Mouse (Mus musculus) adrenal gland, postnatal 10 days (tissue): ENCODE measurements around the gene Ift57. TPM values are rescaled to one million over a fixed set of nuclear protein-coding genes. Genes with fewer than 3 reads are reported as not detected.
A peak's percentile ranks its signal among the peaks of the same experiment; 100 is the strongest.

Experiments used
- DNase-seq: peaks from one replicate; pipeline ENCODE4 v3.0.0; 2021; ENCODE audit warnings: mixed read lengths
- total RNA-seq, 2 experiments: library from RNA; stranded (reverse); gene quantifications; 2 replicates each; pipeline ENCODE4 v1.2.3; 2021

Ift57 gene
- total RNA-seq, 2 experiments from 2014 or later = 19.4 to 22.1 TPM

DNA sequence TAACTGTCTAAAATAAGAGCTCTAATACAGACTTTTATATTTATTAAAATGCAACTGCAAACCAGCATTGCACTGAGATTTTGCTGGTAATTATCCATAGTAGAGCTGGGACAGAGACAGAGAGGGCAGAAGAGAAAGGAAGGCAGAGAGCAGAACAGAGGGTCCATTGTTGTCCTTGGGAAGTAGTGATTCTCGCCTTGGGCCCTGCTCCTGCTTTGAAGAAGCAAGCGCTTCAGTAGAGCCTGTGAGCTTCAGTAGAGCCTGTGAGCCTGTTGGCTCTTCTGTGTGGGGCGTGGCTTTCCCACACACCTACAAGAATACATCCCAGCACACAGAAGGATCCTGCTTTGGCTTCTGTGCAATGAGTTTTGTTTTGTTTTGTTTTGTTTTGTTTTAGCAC is 54.3 kb downstream of the Ift57 start:
- no peak for DNase-seq

DNA sequence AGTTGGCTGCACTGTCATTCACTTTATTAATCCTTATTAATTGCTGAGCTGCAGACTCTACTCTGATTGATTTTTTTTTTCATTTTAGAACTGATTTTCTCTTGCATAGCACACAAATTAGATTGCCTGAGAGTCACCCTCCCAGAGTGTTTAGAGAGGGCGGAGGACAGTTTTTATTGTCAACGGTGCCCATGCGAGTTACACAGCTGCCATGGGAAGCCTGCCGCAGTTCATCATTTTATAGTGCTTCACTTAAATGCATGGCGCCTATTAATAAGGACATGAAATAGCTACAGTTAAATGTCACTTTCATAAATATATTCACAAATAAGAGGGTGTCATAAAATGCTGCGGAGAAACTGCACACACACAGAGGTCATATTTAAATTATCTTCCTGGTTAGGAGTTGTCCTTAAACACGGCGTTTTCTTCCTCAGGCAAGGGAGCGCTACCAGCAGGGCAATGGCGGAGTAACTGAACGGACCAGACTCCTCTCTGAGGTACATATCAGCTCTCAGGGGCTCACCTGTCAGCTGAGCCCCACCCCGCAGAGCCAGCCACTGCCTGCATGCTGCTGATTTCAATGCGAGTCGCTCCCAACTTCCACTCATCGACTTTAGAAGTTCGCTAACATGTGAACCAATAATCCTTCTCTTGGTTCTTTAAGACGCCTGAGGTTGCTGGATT is 61.6 kb downstream of the Ift57 start:
- DNase-seq = no peak

DNA sequence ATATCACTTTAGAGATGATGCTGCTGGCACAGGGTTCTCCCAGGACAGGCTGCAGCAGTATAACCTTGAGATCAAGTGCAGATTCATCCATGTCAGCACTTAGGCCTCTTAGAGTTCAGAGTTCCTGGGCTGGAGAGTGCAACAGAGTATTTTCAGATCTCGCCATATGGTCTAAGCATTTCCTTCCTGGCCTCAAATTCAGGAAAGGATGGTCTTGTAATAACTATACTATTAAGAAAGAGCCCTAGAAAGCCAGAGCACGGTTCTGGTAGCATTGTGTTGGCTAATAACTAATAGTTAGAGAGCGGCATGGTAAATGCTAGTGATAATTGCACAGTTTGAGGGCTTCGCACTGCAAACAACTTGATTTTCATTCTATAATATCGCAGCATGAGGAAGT is 62.9 kb downstream of the Ift57 start:
- DNase-seq = no peak

DNA sequence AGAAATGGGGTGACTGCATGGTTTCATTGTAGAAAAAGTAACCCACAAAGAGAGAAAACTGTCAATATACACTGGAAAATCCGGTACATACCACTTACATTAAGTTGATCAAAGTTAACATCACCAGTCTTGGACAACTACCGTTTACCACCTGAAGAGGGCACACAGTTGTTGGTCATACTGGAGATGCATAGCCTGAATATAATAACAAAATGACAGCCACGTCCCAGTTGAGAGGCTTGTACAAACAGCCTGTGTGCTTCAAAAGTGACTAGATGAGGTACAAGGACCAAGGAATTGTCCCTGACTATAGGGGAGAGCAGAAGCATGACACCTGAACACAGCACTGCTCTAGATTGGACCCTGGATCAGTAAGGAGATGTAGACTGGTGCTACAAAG is 67.3 kb downstream of the Ift57 start:
- DNase-seq = peak; percentile 48

DNA sequence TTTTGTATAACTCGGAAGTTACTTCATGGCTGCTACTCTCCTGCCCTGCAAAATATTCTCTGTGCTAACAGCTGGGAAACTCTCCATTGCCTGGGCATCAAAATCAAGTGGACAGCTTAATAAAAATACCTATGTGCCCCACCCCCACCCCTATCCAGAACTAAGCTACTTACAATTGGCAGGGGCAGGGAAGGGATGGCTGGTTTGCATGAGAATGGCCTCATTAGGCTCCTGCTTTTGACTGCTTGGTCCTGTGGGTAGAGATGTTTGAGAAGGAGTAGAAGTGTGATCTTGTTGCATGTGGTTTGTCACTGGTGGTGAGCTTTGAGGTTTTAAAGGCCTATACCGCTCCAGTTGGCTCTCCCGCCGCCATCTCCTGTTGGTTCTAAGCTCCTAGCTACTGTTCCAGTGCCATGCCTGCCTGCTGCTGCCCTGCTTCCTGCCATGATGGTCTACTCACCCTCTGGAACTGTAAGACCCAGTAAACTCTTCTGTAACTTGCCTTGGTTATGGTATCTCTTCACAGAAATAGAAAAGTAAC is 69.5 kb downstream of the Ift57 start:
- DNase-seq = no peak

DNA sequence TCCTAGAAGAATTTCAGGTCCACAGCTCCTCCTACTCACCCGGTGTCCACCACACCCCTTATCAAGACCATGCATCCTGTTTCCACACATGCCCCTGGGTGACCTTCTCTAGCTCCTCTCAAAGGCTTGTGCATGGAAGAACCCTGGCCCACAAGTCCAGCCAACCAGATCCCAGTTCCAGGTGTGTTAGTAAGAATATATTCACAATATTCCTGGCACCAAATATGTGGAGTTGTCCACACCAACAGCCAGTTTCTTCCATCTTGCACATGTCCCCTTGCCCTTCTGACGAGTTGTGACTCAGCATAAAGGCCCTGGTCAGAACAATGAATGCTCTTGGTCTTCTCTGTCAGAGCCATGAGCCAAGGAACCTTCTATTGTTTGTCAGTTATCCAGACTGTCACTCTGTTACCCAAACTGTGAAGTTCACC is 70.8 kb downstream of the Ift57 start:
- DNase-seq = no peak

DNA sequence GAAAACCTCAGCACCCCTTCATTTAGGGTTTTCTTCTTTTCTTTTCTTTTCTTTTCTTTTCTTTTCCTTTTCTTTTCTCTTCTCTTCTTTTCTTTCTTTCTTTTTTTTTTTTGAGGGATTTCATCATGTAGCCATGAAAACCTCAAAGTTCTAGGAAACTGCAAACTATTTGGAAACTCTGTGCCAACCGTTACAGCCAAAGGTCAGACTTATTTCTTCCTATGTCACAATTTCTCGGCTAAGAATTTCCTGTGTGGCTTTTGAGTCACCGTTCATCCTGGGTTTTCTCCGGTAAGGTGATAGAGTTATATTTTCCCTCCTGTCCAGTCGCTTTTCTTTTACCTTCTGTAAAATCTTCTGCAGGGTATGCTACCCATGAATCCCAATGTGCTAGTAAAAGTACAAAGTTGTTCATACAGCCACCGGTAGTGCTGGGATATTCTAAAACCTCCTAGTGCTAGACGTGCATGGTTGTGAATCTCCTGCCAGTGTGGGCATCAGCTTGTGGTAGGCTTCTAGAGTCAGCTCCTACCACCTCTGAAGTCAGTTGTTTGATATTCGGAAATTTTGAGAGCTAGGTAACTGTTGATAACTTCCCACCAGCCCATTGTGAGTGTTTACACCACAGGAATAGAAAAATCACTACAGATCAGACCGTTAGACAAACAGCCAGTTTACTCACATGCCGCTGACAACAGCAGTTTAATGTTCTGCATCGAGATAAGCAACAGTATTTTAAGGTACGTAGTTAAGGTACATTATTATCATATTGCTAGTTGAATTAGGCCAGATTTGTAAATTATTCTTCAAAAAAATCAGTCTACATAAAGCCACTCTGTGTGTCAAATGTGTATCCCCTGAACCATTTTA is 71.5 kb downstream of the Ift57 start:
- DNase-seq = no peak

DNA sequence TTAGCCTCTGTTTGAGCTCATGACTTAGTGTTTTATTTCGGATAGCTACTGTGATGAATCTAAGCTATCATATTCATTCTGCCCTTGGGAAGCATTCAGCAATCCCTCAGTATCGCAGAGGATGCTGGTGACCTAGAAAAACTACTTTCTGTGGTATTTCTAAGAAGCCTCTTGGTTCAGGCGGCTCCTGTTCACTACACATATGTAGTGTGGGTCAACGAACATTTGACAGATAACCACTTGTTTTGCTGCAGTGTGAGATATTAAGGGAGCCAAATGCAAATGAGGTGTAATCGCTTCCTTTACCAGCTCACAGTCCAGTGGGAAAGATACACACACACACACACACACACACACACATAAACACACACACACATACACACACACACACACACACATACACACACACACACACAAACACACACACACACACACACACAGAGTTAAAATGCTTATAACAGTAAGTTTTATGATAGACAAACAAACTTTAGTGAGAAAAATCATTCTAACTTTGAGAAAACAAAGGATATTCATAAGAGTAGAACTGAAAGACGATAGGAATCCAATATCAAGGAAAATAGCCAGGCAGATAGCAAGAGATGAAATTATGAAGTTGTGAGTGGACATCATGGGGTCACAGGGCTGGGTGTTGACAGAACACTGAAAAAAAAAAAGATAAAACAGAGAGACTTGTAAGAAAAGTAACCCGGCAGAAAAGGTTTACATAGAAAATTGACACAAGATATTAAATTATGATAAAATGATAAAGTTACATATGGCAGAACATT is 72.8 kb downstream of the Ift57 start:
- DNase-seq = no peak

DNA sequence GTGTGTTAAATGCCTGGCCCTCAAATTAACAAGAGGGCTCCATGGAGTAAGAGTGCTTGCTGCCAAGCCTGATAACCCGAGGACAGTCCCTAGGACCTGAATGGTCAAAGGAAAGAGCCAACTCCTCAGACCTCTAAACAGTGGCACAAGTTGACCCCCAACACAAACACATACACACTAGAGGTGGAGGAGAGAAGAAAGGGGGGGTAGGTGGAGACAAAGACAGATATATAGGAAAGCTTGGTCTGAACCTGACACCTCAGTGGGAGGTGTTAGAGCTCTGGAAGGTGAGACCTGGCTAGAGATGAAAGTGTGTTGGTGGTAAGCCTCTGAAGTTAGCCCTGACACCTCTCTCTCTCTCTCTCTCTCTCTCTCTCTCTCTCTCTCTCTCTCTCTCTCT is 73.5 kb downstream of the Ift57 start:
- DNase-seq = no peak

DNA sequence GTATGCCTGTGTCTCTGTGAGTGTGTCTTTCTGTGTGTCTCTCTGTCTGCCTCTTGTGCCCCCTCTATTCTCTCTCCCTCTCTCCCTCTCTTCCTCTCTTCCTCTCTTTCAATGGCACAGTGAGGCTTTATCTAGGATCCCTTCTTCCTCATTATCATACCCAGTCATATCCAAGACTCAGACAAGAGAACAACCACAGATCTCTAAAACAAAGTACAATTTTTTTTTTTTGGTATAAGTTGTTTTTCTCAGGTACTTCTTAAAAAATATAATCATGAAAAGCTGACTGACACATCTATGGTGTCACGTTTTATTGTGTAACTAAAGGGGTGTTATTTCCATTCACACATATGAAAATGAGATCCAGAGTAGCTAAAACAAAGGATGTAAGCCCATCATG is 74.0 kb downstream of the Ift57 start:
- no peak for DNase-seq

DNA sequence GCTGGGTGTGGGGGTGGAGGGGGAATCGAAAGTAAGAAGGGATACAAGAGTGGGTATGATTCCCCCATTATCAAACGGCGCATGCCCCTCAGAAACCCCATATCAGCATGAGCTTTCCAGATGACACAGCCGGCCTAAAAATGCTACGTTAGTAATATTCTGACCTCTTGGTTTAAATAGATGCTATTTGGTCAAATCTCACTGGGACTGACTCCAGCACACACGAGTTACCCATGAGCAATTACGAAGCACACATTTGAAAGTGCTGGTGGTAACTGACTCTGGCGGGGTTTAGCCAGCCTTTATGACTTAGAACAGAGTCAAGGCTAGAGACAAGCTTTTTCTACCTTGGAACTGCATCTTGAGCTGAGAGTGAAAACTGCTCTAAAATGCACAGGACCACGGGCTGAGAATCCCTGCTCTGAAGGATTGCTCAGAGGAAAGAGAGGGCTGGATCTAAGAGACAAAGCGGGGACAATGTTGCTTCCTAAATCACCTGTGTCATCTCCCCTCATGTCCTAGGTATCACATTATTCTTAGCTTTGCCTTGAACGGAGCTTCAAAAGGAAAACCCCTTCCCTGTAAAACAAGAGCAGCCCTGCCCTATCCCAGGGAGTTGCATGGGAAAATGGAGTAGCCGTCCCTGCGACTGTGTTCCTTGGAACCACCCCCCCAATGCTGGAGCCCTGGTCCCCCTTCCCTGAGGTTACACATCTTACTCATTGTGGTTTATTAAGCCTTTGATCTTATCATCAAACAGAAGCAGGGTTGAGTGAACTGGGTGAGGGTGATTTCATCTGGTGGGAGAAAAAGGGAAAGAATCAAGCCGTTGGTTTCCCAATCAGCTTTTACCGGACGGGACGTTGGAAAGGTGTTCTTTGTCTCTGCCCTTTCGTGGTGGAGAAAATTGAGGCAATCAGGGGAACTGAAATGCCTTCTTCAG is 75.3 kb downstream of the Ift57 start:
- DNase-seq = no peak

DNA sequence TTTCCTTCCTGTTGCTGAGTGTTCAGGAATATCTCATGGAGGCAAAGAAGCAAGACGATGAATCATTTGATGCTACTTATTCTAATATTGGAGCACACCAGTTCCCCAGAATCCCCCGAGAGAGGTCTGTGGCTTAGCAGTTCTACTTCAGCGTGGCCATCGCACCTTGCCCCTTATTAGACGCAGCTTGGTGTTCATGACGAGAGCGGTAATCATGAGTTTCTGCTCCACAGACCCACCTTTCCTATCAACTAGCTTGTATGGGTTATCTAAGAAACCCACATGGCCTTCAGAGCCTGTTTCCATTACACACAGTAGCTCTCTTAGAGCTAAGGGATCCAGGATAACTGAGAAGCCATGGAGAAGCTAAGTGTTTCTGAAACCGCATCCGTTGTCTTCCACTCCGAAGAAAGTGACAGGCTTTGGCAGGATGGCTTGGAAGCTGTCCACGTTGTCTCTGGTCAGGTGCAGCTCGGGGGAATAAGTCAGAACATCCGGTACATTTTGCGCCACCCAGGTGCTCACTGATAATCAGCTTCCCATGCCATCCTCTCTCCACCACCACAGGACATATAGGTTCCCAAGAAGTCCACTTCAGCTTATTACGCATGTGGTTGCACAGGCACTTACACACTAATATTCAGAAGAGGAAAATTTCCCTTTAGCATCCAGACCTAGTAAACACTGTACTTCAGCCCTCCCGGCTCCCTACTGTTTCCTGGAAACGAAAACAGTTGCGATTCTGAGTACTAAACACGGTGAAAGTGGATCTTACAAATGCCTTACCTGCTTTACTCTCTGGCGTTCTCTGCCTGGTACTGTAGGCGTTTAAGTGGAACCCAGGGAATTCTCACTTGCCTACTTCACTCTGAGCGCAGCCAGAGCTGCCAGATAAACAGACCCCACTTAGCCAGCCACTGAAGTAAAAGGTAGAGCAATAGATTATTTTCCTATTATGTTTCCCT is 76.3 kb downstream of the Ift57 start:
- DNase-seq = no peak

DNA sequence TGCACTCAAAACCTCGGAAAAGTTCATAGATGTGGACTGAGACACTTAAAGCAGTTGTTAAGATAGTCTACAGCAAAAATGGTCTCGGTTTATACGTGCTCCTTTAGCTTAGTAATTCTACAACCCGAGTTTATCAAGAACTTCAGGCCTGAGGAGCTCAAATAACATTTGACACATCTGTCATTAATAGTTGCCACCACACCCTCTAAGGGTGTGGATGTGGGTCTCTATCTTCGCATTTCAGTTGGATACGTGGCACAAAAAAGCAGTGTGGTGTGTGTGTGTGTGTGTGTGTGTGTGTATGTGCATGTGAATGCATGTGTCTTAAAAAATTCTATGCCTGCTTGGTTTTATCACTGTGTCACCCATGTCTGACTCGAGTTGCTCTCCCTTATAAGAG is 77.9 kb downstream of the Ift57 start:
- no peak for DNase-seq

DNA sequence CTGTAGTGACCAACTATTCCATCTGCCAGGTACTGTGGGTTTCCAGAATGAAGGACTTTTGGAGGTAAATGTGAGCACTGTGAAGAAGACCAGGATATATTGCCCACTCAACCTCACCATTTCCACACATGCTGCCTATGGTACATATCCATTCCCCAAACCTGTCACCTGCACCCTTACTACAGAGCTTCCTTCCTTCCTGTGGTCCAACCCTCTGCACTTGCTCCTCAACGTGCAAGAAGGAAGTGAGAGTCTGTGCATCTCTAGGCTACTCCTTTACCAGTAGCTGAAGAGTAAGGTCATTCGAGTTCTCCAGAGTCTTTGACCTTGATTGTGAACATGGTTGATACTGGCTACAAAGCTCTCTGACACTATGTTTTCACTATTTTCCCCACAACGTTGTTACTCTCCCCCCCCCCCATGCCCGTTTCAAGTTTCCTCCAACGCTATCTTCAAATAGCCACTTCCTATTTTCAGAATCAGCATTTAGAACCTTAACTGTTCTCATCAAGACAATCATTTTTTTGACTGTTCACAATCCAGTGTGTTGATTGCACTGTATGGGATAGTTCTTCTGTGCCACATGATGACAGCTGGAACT is 82.6 kb downstream of the Ift57 start:
- DNase-seq = no peak

DNA sequence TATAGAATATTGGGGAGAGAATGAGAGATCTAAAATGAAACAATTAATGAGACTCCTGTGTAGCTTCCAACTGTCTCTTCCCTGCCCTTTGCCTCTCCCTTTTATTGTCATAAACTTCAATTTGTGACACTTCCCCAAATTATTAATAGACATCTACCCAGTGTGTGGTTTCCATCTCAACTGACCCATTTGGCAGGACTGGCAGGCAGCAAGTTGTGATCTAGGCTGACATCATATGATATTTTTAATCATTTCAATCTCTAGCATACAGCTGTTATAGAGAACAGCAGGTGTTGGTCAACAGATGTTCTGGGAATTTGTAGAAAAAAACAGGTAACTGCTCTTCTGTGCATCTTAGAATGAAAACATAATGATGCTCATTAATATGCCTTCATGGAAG is 84.3 kb downstream of the Ift57 start:
- no peak for DNase-seq

DNA sequence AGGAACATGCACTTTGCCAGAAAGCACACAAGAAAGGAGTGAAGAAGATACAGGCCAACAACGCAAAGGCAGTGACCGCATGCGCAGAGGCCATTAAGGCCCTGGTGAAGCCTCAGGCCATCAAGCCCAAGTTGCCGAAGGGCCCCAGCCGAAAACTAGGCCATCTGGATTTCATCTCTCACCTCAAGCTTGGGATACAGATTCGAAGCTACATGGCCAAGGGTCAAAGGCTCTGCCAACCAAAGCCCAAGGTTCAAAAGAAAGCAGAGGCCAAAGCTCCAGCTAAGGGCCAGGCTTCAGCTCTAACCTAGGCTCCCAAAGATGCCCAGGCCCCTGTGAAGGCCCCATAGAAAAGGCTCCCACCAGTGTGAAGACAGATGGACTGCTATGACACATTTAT is 87.1 kb downstream of the Ift57 start:
- DNase-seq = no peak

DNA sequence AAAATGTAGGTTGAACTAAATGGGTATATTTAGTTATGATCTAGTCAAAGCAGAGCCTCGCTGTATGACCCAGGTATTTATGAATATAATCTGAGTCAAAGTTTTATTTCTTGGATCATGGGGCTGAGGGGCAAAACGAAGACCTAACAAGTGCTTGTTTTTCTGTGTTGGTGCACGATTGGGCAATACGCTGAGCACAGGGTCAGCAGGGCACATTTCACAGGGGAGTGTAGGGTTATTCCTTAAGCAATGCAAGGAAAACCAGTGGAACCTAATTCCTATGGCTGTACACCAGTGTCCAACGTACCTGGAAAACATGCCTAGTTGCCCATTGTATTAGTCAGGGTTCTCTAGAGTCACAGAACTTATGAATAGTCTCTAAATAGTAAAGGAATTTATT is 88.7 kb downstream of the Ift57 start:
- no peak for DNase-seq

DNA sequence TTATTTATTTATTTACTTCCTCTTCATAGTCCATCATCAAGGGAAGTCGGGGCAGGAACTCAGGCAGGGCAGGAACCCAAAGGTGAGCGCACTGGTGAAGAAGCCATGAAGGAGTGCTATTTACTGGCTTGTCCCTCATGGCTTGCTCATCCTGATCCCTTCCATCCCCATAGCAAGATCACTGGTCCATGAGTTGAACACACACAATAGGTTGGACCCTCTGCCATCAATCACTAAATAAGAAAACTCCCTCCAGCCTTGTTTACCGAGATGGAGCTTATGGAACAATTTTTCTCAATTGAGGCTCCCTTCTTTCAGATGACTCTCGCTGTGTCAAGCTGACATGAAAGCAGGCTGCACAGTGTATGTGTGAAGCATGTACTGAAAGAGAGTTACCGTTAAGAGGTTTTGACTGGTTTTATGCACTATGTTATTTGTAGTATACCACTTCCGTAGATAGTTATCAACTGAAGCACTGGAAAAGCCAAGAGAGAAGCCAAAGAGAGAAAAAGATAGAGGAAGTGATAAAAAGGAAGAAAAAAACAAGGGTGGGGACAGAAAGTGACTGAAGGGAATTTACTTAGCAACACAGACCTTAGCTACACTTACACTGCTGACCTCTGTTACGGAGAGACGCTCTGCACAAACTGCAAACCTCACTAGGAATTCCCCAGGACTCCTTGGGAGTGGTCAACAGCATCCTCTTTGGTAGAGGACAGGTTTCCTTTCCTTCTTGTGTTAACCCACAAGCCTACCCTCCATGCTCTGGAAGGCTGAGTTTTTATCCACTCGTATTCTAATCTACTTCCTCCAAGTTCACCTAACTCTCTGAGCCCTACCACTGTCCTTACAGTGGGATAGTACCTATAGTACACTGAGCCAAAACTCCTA is 91.8 kb downstream of the Ift57 start:
- no peak for DNase-seq

DNA sequence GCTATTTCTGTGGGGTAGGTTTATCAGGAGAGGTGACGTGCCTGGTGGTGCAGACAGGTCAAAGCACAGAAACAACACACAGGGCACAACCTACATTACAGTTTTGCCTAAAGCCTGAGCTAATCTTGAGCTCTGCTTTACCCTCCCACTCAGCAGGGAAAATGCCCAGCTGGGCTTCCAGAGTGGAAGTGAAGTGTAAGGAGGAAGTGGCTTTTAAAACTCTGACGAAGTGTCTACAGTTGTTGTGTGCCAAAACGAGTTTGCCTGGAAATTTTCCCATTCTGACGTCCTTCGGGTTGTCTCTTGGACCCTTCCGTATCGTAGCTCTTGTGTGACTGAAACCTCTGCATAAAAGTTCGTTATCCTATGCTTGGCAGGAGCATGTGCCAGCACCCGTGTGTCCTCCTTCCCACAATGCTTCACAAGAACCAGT is 93.4 kb downstream of the Ift57 start:
- no peak for DNase-seq
